Mouse (Mus musculus) right cerebral cortex, postnatal 4 days (tissue): ENCODE data around the gene Dnmt1.
A peak's percentile ranks its signal among the peaks of the same experiment; 100 is the strongest.

Experiments used
- DNase-seq: peaks from one replicate; pipeline ENCODE4 v3.0.0-alpha.2; 2022

Dnmt1 gene

GRCm38 (mm10) chr9:20916160-20916559 is 43.5 kb downstream of the Dnmt1 start:
- no peak for DNase-seq

- DNase-seq = no peak
These were observed 49.7 kb downstream of the Dnmt1 start for GRCm38 (mm10) chr9:20909948-20910347.

GRCm38 (mm10) chr9:20902174-20902491 is 57.6 kb downstream of the Dnmt1 start:
- no peak for DNase-seq

- no peak for DNase-seq
These were observed 58.1 kb downstream of the Dnmt1 start for GRCm38 (mm10) chr9:20901466-20902173.

- peak; percentile 93 for DNase-seq
These were observed 61.1 kb downstream of the Dnmt1 start, which contains the start of gene Eif3g for GRCm38 (mm10) chr9:20898511-20899073. TSS of gene Eif3g (minus strand) at chr9:20898623.

- no peak for DNase-seq
These were observed 61.8 kb downstream of the Dnmt1 start for GRCm38 (mm10) chr9:20897736-20898510.

GRCm38 (mm10) chr9:20895382-20895781 is 64.3 kb downstream of the Dnmt1 start:
- DNase-seq = no peak

GRCm38 (mm10) chr9:20894629-20895028 is 65.1 kb downstream of the Dnmt1 start:
- no peak for DNase-seq

GRCm38 (mm10) chr9:20893590-20894343 is 65.9 kb downstream of the Dnmt1 start:
- DNase-seq = no peak

GRCm38 (mm10) chr9:20893069-20893468 is 66.6 kb downstream of the Dnmt1 start:
- no peak for DNase-seq

GRCm38 (mm10) chr9:20892104-20892653 is 67.5 kb downstream of the Dnmt1 start:
- DNase-seq = no peak

GRCm38 (mm10) chr9:20891339-20892103 is 68.2 kb downstream of the Dnmt1 start:
- DNase-seq = no peak

- DNase-seq = no peak
These were observed 69.3 kb downstream of the Dnmt1 start for GRCm38 (mm10) chr9:20890411-20890810.

GRCm38 (mm10) chr9:20889185-20890141 is 70.2 kb downstream of the Dnmt1 start:
- DNase-seq = no peak

- no peak for DNase-seq
These were observed 71.3 kb downstream of the Dnmt1 start for GRCm38 (mm10) chr9:20888386-20888765.

- peak; percentile 94 for DNase-seq
These were observed 71.8 kb downstream of the Dnmt1 start, which contains the start of gene Ppan for GRCm38 (mm10) chr9:20887704-20888385. TSS of gene Ppan (plus strand) at chr9:20888175.

- DNase-seq = no peak
These were observed 72.5 kb downstream of the Dnmt1 start for GRCm38 (mm10) chr9:20887191-20887590.

GRCm38 (mm10) chr9:20886563-20886962 is 73.1 kb downstream of the Dnmt1 start:
- DNase-seq = no peak

GRCm38 (mm10) chr9:20879097-20879792 is 80.4 kb downstream of the Dnmt1 start, which contains the start of gene Angptl6:
TSS of gene Angptl6 (minus strand) at chr9:20879727.
- no peak for DNase-seq

GRCm38 (mm10) chr9:20878710-20879065 is 81.0 kb downstream of the Dnmt1 start:
- DNase-seq = peak; percentile 52
